Mouse (Mus musculus): Measurements from ENCODE around the gene Vmn1r235. TPM values are rescaled to one million over a fixed set of nuclear protein-coding genes. Genes with fewer than 3 reads are reported as not detected.
"Not testable (repeated sequence)": the region's sequence is repeated elsewhere in the genome, so short reads cannot be mapped to it uniquely, and the experiment has no call there.

Gene Vmn1r235
- not detected in 2 replicates for polyA plus RNA-seq (2012; rRNA removed)

- H3K4me1 ChIP-seq (ENCODE audit: control insufficient read depth, insufficient read depth, insufficient read length), result no peaks in the 10 kb centered on the region
- H3K27me3 ChIP-seq (ENCODE audit: control insufficient read depth, insufficient read depth, low read length), result no peaks in the 10 kb centered on the region
- TF ChIP-seq CTCF (IDR thresholded peaks at IDR 0.05; ENCODE audit: extremely low read depth, insufficient read depth, insufficient read length, insufficient replicate concordance) (no peak), POLR2A (IDR thresholded peaks at IDR 0.05; ENCODE audit: low read depth, low read length) (no peak)
- no peaks in the 10 kb centered on the region for H3K36me3 ChIP-seq (ENCODE audit: control insufficient read depth, insufficient read depth, low read length)
- no peak within 1 kb of the TSS for H3K4me3 ChIP-seq (ENCODE audit: extremely low read depth, insufficient read depth, insufficient read length)
- H3K27ac ChIP-seq (ENCODE audit: insufficient read depth, low read length), result no peak within 1 kb of the TSS
- no peak for DNase-seq (ENCODE audit: low read depth in 1 of 2, low spot score in 2 of 2)
Measured at GRCm38 (mm10) chr17:21256111-21256510, at the start of gene Vmn1r235. Gene Vmn1r235 (plus strand): TSS chr17:21256411.

- H3K27ac ChIP-seq (ENCODE audit: insufficient read depth, low read length); H3K27me3 ChIP-seq (ENCODE audit: control insufficient read depth, insufficient read depth, low read length); H3K4me3 ChIP-seq (ENCODE audit: extremely low read depth, insufficient read depth, insufficient read length); H3K36me3 ChIP-seq (ENCODE audit: control insufficient read depth, insufficient read depth, low read length); H3K4me1 ChIP-seq (ENCODE audit: control insufficient read depth, insufficient read depth, insufficient read length); DNase-seq (ENCODE audit: low read depth in 1 of 2, low spot score in 2 of 2): not testable (repeated sequence)
- 86% methylated on average over 1 of the region's 1 CpGs for WGBS
Measured at GRCm38 (mm10) chr17:21211081-21211480, 45.1 kb upstream of the Vmn1r235 start.

DNA sequence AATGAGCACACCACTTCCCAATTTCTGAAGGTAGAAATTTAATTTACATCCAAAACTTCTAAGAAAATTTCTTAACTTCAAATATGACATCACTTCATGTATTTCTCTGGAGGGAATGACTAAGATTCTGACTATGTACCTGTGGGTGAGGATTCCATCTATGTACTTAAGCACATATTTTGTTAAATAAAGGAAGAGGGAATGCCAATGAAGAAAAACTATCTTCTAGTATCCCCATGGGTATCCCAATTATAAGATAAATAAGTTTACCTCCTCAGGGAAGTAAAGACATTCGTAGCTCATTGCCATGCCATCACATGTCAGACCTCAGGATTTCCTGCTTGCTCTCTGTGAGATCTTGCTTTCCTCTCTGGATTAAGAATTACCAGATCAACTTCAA is 30.4 kb upstream of the Vmn1r235 start, which contains the start of gene Vmn1r234:
Gene Vmn1r234, plus strand, starts transcription at position 301 of the 400 bp plus-strand sequence.
- no peak within 1 kb of the TSS for H3K4me3 ChIP-seq (ENCODE audit: extremely low read depth, insufficient read depth, insufficient read length)
- no peaks in the 10 kb centered on the region for H3K27me3 ChIP-seq (ENCODE audit: control insufficient read depth, insufficient read depth, low read length)
- H3K36me3 ChIP-seq (ENCODE audit: control insufficient read depth, insufficient read depth, low read length), result no peaks in the 10 kb centered on the region
- no peaks in the 10 kb centered on the region for H3K4me1 ChIP-seq (ENCODE audit: control insufficient read depth, insufficient read depth, insufficient read length)
- no peak for TF ChIP-seq CTCF (IDR thresholded peaks at IDR 0.05; ENCODE audit: extremely low read depth, insufficient read depth, insufficient read length, insufficient replicate concordance)
- TF ChIP-seq POLR2A (IDR thresholded peaks at IDR 0.05; ENCODE audit: low read depth, low read length), result no peak
- DNase-seq (ENCODE audit: low read depth in 1 of 2, low spot score in 2 of 2), result no peak
- WGBS, result 56% methylated on average over 1 of the region's 1 CpGs
- H3K27ac ChIP-seq (ENCODE audit: insufficient read depth, low read length), result no peak within 1 kb of the TSS

GRCm38 (mm10) chr17:21231654-21232053 is 24.6 kb upstream of the Vmn1r235 start:
- Histone ChIP-seq H3K27ac (ENCODE audit: insufficient read depth, low read length) (no peak overlapping the region), H3K4me3 (ENCODE audit: extremely low read depth, insufficient read depth, insufficient read length) (no peak overlapping the region), H3K4me1 (ENCODE audit: control insufficient read depth, insufficient read depth, insufficient read length) (no peaks in the 10 kb centered on the region), H3K36me3 (ENCODE audit: control insufficient read depth, insufficient read depth, low read length) (no peaks in the 10 kb centered on the region), H3K27me3 (ENCODE audit: control insufficient read depth, insufficient read depth, low read length) (no peaks in the 10 kb centered on the region)
- DNase-seq (ENCODE audit: low read depth in 1 of 2, low spot score in 2 of 2), result peak; percentile 30 to 48
- WGBS, result 15% methylated on average over 9 of the region's 9 CpGs
- TF ChIP-seq POLR2A (IDR thresholded peaks at IDR 0.05; ENCODE audit: low read depth, low read length) (no peak), CTCF (IDR thresholded peaks at IDR 0.05; ENCODE audit: extremely low read depth, insufficient read depth, insufficient read length, insufficient replicate concordance) (peak; percentile 45; the same call in 1 of the 2 replicates)

DNA sequence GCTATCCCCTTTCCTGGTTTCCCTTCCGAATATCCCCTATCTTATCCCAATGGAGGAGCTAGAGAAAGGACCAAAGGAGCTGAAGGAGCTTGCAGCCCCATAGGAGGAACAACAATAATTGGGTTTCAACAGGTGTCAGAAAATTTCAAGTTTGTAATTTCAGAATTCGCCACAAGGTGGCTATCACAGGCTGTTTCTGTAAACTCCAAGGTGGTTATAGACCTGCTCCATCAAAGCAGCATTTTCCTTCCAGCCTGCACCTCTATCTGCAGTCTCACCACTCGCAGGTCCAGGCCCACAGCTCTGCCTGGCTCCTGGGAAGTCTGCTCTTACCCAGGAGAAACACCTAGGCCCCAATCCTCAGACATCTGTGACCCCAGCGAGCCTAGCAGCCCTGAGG is 15.9 kb downstream of the Vmn1r235 start:
- DNase-seq (ENCODE audit: low read depth in 1 of 2, low spot score in 2 of 2), result peak; percentile 22 to 47
- no peaks in the 10 kb centered on the region for H3K36me3 ChIP-seq (ENCODE audit: control insufficient read depth, insufficient read depth, low read length)
- no peak overlapping the region for H3K27ac ChIP-seq (ENCODE audit: insufficient read depth, low read length)
- WGBS, result 11% methylated on average over 4 of the region's 4 CpGs
- H3K4me3 ChIP-seq (ENCODE audit: extremely low read depth, insufficient read depth, insufficient read length), result no peak overlapping the region
- no peaks in the 10 kb centered on the region for H3K4me1 ChIP-seq (ENCODE audit: control insufficient read depth, insufficient read depth, insufficient read length)
- TF ChIP-seq POLR2A (IDR thresholded peaks at IDR 0.05; ENCODE audit: low read depth, low read length) (no peak), CTCF (IDR thresholded peaks at IDR 0.05; ENCODE audit: extremely low read depth, insufficient read depth, insufficient read length, insufficient replicate concordance) (no peak)
- no peaks in the 10 kb centered on the region for H3K27me3 ChIP-seq (ENCODE audit: control insufficient read depth, insufficient read depth, low read length)

- Histone ChIP-seq H3K4me3 (ENCODE audit: extremely low read depth, insufficient read depth, insufficient read length) (no peak within 1 kb of the TSS), H3K27me3 (ENCODE audit: control insufficient read depth, insufficient read depth, low read length) (no peaks in the 10 kb centered on the region; the same call in 1 of the 2 replicates), H3K36me3 (ENCODE audit: control insufficient read depth, insufficient read depth, low read length) (no peaks in the 10 kb centered on the region), H3K4me1 (ENCODE audit: control insufficient read depth, insufficient read depth, insufficient read length) (no peaks in the 10 kb centered on the region), H3K27ac (ENCODE audit: insufficient read depth, low read length) (no peak within 1 kb of the TSS)
- WGBS, result 78% methylated on average over 3 of the region's 3 CpGs
- TF ChIP-seq CTCF (IDR thresholded peaks at IDR 0.05; ENCODE audit: extremely low read depth, insufficient read depth, insufficient read length, insufficient replicate concordance) (no peak), POLR2A (IDR thresholded peaks at IDR 0.05; ENCODE audit: low read depth, low read length) (no peak)
- no peak for DNase-seq (ENCODE audit: low read depth in 1 of 2, low spot score in 2 of 2)
Measured at GRCm38 (mm10) chr17:21282642-21283041, 26.4 kb downstream of the Vmn1r235 start, which contains the start of gene Vmn1r236. Gene Vmn1r236 (plus strand): TSS chr17:21282942.

DNA sequence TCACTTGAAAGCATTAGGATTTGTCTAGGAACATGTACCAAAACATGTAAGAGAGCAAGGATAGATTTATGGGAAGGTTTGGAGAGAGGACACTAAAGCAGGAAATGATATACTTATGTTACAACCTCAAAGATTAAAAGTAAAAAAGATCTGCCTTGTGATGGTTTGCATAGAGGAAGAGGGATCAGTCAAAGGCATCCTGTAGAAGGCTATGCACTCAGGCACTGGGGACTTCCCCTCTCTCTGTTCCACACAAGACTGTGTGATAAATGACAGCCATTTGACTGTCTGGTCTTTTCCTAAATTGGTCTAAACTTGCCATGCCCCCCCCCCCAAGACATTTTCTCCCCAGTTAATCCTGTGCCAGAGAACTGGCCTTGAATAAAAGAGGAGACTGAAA is 28.2 kb downstream of the Vmn1r235 start:
- no peaks in the 10 kb centered on the region for H3K36me3 ChIP-seq (ENCODE audit: control insufficient read depth, insufficient read depth, low read length)
- no peak for TF ChIP-seq CTCF (IDR thresholded peaks at IDR 0.05; ENCODE audit: extremely low read depth, insufficient read depth, insufficient read length, insufficient replicate concordance)
- TF ChIP-seq POLR2A (IDR thresholded peaks at IDR 0.05; ENCODE audit: low read depth, low read length), result no peak
- no peaks in the 10 kb centered on the region; the same call in 1 of the 2 replicates for H3K27me3 ChIP-seq (ENCODE audit: control insufficient read depth, insufficient read depth, low read length)
- no peak for DNase-seq (ENCODE audit: low read depth in 1 of 2, low spot score in 2 of 2)
- H3K4me1 ChIP-seq (ENCODE audit: control insufficient read depth, insufficient read depth, insufficient read length), result no peaks in the 10 kb centered on the region
- no peak overlapping the region for H3K27ac ChIP-seq (ENCODE audit: insufficient read depth, low read length)
- no peak overlapping the region for H3K4me3 ChIP-seq (ENCODE audit: extremely low read depth, insufficient read depth, insufficient read length)

Measured in spleen, adult 2 months (tissue).